Mouse (Mus musculus) liver (tissue): Measurements from ENCODE around the gene Abcb10.
"Not testable (repeated sequence)": the region's sequence is repeated elsewhere in the genome, so short reads cannot be mapped to it uniquely, and the experiment has no call there.

Experiments used
- DNase-seq: peaks from one replicate; pipeline ENCODE4 v3.0.0-alpha.2; 2020; ENCODE audit warnings: mixed read lengths

Abcb10 gene

DNA sequence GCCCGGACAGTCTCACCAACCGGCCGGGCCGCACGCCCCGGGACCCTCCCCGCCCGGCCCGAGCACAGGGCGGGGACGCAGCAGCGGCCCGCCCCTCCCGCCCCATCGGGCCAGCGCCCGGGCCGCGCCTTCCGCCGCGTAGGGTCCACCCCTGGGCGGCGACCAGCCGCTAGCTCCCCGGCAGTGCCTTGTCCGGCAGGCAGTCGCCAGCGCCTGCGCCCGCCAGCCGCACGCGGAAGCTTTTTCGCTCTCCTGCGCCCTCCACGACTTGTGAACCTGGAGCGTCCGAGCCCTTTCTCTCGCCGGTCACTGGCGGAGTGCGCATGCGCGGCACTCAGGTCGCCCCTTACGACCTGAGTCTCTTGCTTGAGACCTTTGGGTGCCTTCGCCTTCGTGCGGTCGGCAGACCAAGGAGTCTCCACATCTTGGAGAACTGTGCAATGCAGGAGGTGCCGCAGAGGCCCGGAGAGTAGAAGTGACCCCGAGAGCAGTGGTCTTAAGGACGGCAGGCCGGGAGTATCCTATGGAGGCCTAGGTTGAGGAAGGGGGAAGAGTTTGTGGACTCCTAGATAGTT, at the start of gene Abcb10:
Gene Abcb10 (minus strand): TSS at position 297 of the 575 bp plus-strand sequence.
- DNase-seq: peak; percentile 94

DNA sequence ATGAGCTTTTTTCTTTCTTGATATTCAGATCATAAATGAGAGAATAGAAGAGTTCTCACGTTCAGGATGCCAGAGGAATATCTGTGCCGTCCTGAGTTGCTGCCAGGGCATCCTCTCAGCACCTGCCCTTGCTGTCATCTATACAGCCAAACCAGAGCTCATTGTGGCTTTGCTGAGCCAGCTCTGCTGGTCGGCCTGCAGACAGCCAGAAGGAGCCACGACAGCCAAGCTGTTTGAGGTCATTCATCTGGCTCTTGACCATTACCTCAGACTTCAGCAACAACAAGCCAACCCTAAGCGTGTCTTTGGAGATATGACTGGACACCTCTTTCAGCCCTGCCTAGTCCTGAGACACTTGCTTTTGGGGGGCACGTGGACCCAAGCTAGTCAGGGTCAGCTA, 44.9 kb upstream of the Abcb10 start:
- no peak for DNase-seq

DNA sequence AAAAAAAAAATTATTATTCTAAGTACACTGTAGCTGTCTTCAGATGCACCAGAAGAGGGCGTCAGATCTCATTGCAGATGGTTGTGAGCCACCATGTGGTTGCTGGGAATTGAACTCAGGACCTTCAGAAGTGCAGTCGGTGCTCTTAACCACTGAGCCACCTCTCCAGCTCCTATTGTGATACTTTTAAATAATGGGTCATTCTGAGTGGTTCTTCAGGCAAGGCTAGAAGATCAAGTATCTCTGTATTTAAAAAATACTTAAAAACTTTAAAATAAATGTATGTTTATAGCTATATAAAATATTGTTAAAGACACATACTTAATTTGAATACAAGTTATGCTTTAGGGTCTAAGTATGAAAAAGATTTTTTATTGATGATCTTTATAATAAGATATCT, 43.3 kb upstream of the Abcb10 start:
- DNase-seq: not testable (repeated sequence)

DNA sequence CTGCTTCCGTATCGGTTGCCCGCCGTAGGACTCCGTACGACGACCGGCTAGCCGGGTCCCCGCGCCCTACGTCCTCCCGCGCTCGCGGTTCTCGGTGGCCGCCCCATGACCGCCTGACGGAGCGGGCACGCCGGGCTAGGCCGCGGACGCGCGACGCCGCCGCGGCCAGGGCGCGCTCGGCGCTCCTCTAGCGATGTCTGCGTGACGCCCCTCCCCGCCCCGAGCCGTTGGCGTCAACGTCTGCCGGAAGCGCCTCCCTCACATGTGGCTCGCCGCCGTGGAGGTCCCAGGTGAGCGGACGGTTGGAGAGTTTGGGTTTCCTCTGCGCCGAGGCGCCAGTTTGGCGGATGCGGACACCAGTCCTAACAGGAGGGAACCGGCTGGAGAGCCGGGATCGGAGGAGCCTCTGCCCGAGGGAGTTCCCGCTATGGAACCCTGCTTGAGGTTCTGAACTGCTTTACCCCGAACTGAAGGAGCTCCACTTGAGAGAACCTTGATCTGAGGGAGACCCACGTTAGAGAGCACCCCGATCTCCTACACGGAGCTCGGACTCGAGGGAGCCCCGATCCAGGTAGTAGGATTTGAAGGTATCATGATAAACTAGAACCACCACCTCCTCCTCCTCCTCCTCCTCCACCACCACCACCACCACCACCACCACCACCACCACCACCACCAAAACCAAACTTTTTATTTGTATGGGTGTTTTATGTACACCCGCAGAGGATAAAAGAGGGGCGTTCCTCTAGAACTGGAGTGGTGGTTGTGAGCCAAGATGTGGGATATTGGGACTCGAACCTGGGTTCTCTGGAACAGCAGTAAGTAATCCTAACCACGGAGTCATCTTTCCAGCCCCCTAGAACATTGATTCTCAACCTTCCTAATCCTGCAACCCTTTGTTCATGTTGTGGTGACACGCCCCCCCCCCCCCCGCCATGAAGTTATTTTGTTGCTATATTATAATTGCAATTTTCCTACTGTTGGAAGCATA, 38.6 kb upstream of the Abcb10 start, which contains the start of the genes Taf5l and Urb2:
Gene Taf5l (minus strand): TSS at position 161 of the 991 bp plus-strand sequence.
Gene Urb2 (plus strand): TSS at position 272 of the 991 bp plus-strand sequence.
- peak; percentile 93 for DNase-seq

DNA sequence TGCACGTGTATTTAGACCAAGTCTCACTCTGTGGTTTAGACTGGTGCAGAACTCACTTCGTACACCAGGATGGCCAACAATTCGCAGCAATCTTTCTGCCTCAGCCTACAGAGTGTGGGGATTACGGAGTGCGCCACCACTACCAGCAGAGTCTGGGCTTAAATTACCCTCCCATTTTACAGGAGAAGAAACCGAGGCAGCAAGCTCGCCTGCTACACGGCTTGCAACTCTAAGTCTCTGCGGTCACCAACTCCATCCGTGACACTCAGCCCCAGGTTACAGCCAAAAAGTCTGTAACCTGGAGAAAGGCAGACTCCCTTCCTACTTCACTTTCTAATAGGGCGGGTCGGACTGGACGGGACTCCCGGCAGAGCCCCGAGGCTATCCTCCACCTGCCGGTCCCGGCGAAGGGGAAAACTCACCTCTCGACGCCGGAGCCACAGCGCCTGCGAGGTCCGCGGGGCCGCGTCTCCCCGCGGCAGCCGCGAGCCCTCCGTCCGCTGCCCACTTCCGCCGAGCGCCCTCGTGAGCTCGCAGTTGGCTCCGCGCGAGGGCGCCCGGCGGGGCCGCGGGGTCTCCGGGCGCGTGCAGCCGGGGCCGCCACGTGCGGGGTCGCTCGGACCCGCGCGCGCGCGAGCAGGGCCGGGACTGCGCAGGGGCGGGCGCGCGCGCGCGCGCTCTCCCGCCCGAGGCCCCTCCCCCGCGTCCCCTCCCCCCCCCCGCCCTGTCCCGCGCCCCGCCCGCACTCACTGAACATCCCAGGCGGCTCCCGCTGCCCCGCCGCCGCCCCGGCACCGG, 37.7 kb upstream of the Abcb10 start:
- DNase-seq: peak; percentile 82

DNA sequence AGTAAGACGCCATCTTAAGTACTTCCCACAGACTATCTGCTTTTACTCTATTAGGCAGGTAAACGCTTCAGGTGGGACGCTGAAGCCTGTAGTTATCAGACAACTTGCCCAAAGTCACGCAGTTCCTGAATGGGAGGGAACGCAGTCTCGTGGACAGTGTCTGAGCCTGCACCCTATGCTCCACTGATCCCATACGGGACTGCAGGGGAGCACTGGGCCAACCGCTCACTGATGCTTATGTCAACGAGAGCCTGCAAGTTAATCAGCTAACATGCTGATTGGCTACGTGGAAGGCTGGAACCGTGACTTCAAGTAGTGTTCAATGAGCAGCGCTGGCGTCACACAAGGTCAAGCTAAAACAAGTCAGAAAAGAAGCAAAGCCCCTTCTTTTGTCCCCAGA, 36.9 kb upstream of the Abcb10 start:
- peak; percentile 80 for DNase-seq

DNA sequence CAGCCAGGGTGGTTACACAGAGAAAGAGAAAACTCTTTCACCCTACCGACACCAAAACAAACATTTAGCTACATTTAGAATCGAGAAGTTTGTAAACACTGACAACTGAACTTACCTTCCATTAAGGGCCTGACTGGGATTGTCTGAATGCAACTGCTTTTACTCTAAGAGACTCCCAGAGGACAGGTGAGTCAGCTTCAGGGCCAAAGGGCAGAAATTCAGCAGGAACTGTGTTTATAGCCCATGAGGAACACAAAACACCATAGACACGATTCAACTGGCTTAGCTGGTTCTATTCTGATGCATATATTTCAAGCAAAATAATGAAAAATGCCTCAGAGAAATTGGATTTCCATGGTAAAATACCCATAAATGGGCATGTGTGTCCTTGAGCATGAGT, 31.8 kb upstream of the Abcb10 start:
- no peak for DNase-seq

DNA sequence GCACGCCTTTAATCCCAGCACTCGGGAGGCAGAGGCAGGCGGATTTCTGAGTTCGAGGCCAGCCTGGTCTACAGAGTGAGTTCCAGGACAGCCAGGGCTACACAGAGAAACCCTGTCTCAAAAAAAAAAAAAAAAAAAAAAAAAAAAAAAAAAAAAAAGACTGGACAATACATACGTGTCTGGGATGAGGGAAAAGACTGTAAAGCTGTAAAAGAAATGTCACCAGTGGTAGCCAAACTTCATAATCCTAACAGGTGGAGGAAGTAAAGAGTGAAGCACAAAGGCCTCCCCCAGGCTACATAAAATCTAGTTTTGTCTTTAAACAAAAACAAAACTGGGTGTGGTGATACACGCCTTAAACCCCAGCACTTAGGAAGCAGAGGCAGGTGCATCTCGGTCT, 31.4 kb upstream of the Abcb10 start:
- not testable (repeated sequence) for DNase-seq

DNA sequence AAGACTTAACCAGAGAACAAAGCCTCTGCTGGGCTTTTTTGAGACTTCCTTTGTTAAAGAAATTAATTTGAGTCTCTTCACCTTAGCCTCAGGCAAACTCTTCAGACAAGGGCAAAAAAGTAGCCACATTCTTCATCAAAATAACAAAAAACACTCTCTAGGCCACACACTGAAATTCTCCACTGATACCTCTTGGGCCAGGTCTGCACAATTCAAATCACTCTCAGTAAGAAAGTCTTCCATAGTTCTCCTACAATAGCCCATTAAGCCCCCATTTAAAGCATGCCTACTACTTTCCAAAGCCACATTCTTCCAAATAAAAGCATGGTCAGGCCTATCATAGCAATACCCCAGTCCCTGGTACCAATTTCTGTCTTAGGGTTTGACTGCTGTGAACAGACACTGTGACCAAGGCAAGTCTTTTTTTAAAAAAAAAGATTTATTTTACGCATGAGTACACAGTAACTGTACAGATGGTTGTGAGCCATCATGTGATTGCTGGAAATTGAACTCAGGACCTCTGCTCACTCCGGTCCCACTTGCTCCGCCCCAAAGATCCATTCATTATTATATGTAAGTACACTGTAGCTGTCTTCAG, 29.2 kb upstream of the Abcb10 start:
- DNase-seq: no peak

DNA sequence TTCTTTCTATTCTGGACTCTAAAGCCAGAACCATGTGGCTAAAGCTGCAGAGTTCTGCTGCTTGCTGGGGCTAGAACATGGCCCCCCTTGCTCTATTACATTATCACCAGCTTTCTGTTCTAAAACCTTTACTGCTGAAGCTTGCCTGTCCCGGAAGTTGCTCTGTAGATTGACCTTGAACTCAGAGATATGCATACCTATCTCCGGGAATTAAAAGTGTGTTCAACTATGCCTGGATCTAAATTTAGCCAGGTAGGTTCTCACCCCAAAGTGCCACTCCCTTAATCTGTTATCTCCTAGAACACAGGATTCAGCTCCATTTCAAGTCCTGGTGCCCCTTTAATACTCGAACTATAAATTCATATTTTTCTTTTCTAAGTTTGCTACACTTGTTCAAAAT, 28.7 kb upstream of the Abcb10 start:
- no peak for DNase-seq

DNA sequence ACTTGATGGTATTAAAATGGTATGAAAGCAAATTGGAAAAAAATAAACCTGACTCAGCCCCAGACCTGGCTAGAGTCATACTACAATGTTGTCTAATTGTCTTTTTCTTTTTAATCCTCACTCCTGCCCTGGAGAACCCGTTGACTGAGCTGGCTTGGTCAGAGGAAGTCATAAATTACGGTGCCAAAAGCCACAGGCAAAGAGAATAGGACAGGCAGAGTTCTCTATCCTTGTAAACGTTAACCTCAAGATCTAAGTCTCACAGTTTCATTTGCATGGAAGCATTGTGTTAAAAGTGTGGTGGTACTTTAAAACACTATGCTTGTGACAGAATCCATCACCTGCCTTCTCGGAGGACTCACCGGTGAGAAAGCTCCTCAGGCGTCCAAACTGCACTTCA, 24.9 kb upstream of the Abcb10 start:
- DNase-seq: no peak

DNA sequence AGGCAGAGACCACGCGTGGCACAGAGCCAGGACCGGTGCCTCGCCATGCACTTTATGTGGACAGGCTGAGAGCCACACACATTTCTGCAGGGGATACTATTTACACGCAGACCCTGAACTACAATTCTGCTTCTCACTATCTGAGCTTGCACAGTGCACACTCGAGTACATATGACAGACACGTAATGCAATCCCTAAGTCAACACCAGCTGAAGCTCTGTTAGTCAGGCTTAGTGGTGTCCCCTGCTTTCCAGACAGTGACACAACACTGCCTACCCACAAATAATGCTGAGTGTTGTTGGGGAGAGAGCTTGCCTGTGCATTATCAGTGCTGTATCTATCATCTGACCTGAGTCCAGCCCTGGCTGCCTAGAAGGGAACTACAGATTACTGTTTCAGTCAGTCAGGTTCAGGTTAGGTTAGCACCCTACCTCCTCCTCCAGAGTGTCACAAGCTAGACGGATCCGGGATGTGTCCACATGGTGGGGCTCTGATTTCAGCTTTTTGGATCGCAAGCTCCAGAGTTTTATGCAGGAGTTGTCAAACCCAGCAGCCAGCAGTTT, 19.7 kb upstream of the Abcb10 start:
- DNase-seq: no peak

DNA sequence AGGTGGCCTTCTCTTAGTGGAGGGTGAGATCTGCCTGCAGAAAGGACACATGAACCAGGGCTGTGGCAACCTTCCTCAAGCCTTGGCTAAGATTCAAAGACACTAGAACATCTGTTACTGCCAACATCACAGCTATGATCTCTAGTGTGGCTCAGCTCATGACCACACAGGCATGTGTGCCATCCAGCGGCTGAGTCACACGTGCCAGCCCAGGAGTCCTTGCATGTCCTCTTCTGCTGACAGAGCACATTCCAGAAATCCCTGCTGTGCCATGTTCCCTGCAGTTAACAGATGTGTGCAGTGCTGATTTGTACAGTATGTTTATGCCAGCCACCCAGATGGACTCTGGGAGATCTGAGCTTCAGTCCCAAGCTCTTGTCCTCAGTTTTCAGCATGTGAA, 16.6 kb upstream of the Abcb10 start:
- DNase-seq: no peak

DNA sequence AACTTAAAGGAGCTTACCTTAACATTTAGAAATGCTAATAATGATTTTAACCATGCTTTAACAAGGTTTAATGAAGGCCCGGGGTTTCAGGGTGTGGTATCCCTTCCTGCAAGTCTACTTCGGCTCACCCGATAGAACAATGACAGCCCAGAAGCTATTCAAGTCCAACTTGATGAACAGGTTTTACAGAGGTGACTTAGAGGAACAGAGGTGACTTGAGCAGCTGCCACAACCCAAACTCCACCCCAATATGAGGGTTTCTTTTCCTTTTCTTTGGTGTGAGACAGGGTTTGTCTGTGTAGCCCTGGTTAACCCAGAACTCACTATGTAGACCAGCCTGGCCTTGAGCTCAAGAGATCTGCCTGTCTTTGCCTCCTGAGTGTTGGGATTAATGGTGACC, 11.1 kb upstream of the Abcb10 start:
- no peak for DNase-seq

DNA sequence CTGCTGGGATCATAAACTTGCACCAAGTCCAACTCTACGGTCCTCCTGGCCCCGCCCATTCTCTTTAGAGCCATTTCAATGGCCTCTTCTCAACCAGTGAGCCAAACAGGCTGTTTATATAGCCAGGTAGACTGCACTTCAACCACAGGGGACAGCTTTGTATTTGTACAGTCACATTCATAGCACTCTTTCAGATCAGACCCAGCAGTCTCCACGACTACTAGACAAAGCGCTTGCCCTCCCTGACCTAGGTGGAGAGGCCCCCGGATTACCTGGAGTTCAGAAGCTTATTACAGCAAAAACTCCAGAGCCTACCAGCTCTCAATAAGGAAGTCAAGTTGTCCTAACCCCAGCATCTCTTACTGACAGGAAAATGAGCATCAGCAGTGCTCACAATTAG, 10.7 kb upstream of the Abcb10 start:
- DNase-seq: no peak

DNA sequence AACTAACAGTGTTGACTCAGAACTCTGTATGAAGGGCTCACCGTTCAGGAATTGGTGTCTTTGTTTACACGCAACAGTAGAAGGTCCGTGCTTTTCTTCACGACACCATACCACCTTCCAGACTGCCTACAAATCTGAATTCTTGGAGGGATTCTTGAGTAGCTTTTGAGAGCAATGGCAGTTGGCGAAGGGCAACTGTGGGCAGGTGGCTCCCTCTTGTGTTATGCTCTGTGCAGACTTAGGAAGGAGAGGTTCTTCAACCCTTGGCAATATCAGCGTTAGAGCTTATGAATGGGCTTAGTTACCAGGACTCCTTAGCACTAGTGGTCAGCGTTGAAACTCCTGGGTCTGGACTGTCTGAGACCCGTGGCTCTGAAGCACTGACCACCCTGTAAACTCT, 9.7 kb upstream of the Abcb10 start:
- DNase-seq: peak; percentile 74

DNA sequence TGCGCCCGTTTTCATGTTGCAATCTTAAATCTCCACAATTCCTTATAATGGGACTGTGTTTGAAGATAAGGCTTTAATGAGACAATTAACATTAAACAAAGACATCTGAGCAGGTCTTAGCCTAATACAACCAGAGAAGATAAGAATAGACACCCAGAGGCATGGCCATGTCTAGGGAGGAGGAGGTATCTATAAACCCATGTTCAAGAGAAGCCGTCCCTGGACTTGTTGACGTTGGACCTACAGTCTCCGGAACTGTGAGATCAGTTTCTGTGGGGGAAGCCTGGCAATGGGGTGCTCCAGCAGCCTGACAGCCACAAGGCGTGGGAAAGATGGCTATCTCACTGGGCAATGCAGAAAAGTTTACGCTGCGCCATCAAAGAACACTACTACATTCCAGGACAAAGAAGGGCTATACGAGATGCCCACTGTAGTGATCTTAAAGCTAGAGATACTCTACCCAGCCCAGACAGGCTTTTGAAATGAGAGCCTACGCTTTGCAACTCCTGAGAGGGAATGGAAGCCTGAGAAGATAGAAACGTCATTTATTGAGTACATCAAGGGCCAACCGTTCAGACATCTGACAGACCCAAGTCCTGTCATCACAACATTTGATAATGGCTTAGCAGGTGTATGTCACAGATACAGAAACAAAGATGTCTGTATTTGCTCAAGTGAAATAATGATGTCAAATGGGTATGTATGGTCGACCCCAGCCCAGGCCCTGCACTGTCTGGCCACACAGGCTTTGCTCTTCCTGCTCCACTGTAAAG, 7.5 kb upstream of the Abcb10 start:
- DNase-seq: peak; percentile 70

DNA sequence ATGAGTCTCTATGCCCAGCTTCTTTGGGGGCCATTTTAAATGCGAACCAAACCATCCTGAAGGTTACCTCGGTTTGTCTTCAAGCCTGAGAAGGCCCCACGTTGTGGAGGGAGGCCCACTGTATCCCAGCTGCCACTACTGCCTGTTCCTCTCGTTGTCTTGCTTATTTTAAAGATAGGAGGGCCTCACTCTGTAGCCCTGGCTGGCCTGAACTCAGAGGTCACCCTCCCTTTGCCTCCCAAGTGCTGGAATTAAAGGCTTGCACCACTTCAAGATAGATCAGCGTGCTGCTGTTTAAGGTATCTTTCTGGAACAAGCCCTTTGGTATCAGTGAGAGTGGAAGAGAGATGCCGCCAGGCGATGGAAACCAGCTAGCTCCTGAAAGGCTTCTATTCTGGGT, 6.2 kb upstream of the Abcb10 start:
- peak; percentile 58 for DNase-seq

DNA sequence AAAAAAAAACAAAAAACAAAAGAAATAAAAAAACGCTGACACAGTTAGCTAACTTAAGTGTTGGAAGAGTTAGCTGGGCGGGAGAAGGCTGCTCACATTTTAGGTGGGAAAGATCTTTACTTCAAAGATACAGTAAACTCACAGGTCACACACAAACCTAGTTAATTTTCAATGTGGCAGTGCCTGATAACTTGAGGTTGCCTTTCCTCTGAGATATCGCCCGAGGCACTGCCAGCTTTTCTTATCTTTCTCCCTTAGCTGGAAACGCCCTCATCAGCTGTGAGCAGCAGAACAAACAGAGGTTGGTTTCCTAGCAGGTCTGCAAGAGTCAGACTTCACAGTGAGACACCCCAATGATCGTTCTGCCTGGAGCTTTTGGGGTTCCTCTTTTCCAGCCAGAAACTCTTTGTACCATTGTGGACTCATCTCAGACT, 5.7 kb upstream of the Abcb10 start:
- DNase-seq: peak; percentile 87

DNA sequence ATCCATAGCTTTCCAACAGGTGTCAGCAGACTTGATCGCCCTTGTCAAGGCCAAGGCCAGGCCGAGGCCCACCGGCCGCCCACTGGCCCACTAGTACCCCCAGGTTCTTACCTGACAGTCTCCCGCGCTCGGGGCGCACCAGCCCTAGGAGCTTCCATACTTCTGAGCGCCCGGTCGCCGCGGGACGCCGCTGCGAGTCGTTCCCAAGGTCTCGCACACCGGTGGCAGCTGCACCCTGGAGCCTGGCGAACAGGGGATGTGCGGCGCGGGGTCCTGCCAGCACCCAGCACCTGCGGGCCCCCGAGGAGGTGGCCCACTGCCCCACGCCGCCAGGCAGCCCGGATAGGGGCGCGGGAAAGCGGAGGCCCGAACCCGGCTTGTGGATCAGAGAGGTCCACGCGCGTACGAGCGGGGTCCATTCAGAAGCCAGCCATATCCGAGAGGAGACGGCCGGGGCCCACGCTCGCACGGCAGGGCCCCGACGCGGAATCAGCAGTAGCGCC, 580 bp downstream of the Abcb10 start:
- DNase-seq: peak; percentile 48

DNA sequence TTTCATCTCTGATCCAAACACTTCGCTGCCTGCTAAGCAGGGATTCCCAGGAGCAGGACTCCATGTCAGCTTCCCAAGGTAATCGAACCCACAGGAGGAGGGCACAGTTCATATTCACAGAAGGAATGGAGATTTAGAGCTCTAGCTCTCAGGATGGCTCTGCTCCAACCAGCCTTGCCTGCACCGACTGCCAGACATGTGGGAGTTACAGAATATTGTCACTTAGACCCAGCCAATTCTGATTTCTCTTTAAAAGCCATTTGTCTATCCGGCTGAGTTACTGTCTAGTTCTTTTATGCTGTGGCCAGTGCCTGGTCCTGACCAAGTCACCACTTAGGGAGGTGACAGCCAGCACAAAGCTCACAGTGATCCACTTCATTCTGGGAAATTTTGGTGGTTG, 1.2 kb downstream of the Abcb10 start:
- DNase-seq: peak; percentile 20
